ENCODE assay signal across 19 mouse cellular contexts in genomic region chr17:9751348-9752170, GRCm38 (mm10).
DNase-seq lines count a peak whose midpoint lies in the region; ATAC-seq lines count a peak whose summit lies in the region.
"Had no signal": no experiment of that assay in that cellular context is flagged by ENCODE, and none has a peak within 500 bp of the region (broad histone marks: within the 10 kb centered on the region; RNA-seq: fewer than 3 reads in every experiment).

No protein-coding gene starts in this region.

- no peaks in the 10 kb centered on the region for H3K9me3 ChIP-seq in hindbrain, embryonic 15.5 days
- H3K9me3 ChIP-seq in neural tube, embryonic 14.5 days (ENCODE audit: control insufficient read depth, low read length): no peaks in the 10 kb centered on the region
- H3K9me3 ChIP-seq: embryonic facial prominence, embryonic 15.5 days; liver, embryonic 13.5 days; midbrain, embryonic 12.5 days had no signal

- DNase-seq in gastrocnemius, adult 18-20 months (ENCODE audit: low spot score): peak; percentile 15
- DNase-seq in gastrocnemius, postnatal 10 days: no peak
- DNase-seq in MN1 (ENCODE audit: low spot score): peak; percentile 30
- no peak for DNase-seq in heart, postnatal 25 days (ENCODE audit: low spot score)
- no peak for DNase-seq in kidney, adult 18-20 months
- DNase-seq: adrenal gland, postnatal 14 days; cerebellum, postnatal 36 days; left cerebral cortex, postnatal 4 days; liver, embryonic 13.5 days; lung, postnatal 10 days; thymus, postnatal 25 days had no signal

- no peak overlapping the region for H3K9ac ChIP-seq in hindbrain, embryonic 15.5 days
- no peak overlapping the region for H3K9ac ChIP-seq in neural tube, embryonic 14.5 days (replicated peaks; ENCODE audit: low read depth, low read length)
- H3K9ac ChIP-seq: embryonic facial prominence, embryonic 15.5 days; liver, embryonic 13.5 days; midbrain, embryonic 12.5 days had no signal

- ATAC-seq in hindbrain, embryonic 15.5 days (ENCODE audit: low FRiP score, low read depth): peak; percentile 72
- no peak for ATAC-seq in neural tube, embryonic 14.5 days (ENCODE audit: low read depth)
- no peak for ATAC-seq in erythroid progenitor cell, adult 5-6 weeks (replicated peaks; ENCODE audit: low FRiP score, poor library complexity, severe bottlenecking)
- ATAC-seq: forebrain, embryonic 16.5 days; inflammation-experienced regulatory T-cells, adult 6 months had no signal

- H3K36me3 ChIP-seq in hindbrain, embryonic 15.5 days: no peaks in the 10 kb centered on the region
- H3K36me3 ChIP-seq in neural tube, embryonic 14.5 days (ENCODE audit: control insufficient read depth, insufficient read depth, low read length): no peaks in the 10 kb centered on the region
- H3K36me3 ChIP-seq: embryonic facial prominence, embryonic 15.5 days; liver, embryonic 13.5 days; midbrain, embryonic 12.5 days had no signal

- intact Hi-C loops in heart, postnatal 25 days (cut with DNase I): loop anchor here (10.0 kb wide), 2 partner anchors 717 to 993 kb away; no protein-coding TSS in a partner anchor

- H3K27me3 ChIP-seq in hindbrain, embryonic 15.5 days: no peaks in the 10 kb centered on the region
- no peaks in the 10 kb centered on the region for H3K27me3 ChIP-seq in neural tube, embryonic 14.5 days (ENCODE audit: control insufficient read depth, insufficient read depth, low read length)
- H3K27me3 ChIP-seq: embryonic facial prominence, embryonic 15.5 days; liver, embryonic 13.5 days; midbrain, embryonic 12.5 days had no signal

- peaks cover 6% of the 10 kb centered on the region; the same call in 1 of the 2 replicates for H3K4me1 ChIP-seq in hindbrain, embryonic 15.5 days (replicated peaks)
- no peaks in the 10 kb centered on the region for H3K4me1 ChIP-seq in neural tube, embryonic 14.5 days (ENCODE audit: control insufficient read depth, insufficient read depth, low read length)
- H3K4me1 ChIP-seq: embryonic facial prominence, embryonic 15.5 days; liver, embryonic 13.5 days had no signal

- no peak overlapping the region for H3K4me3 ChIP-seq in hindbrain, embryonic 15.5 days
- no peak overlapping the region for H3K4me3 ChIP-seq in neural tube, embryonic 14.5 days (ENCODE audit: low read depth, low read length)
- H3K4me3 ChIP-seq: embryonic facial prominence, embryonic 15.5 days; liver, embryonic 13.5 days; midbrain, embryonic 12.5 days had no signal

- 40% methylated on average over 13 of the region's 13 CpGs for WGBS in hindbrain, embryonic 15.5 days
- 56% methylated on average over 13 of the region's 13 CpGs for WGBS in neural tube, embryonic 14.5 days

- no peak overlapping the region for H3K4me2 ChIP-seq in hindbrain, embryonic 15.5 days
- H3K4me2 ChIP-seq in neural tube, embryonic 14.5 days (ENCODE audit: low read depth, low read length): no peak overlapping the region
- H3K4me2 ChIP-seq: embryonic facial prominence, embryonic 15.5 days; liver, embryonic 13.5 days; midbrain, embryonic 12.5 days had no signal

- peak overlapping the region; percentile 52 for H3K27ac ChIP-seq in hindbrain, embryonic 15.5 days (replicated peaks)
- H3K27ac ChIP-seq in neural tube, embryonic 14.5 days (ENCODE audit: low read depth, low read length): 0 out of 2 replicates have a peak overlapping the region, but pooled peaks have one; percentile 55
- H3K27ac ChIP-seq: embryonic facial prominence, embryonic 15.5 days; kidney, postnatal 0 days; liver, embryonic 13.5 days; midbrain, embryonic 12.5 days had no signal

Comparison
In these comparisons a context has a peak if more than half of its experiments do, and no peak if none do; other contexts are left out.
1. DNase-seq: peak in gastrocnemius, adult 18-20 months (single experiment) and MN1 (single experiment); none in gastrocnemius, postnatal 10 days (single experiment), heart, postnatal 25 days (single experiment) and kidney, adult 18-20 months (single experiment).